Mouse (Mus musculus): Measurements from ENCODE around the gene Slc9a9. TPM values are rescaled to one million over a fixed set of nuclear protein-coding genes. Genes with fewer than 3 reads are reported as not detected.

Gene Slc9a9
- polyA plus RNA-seq, 1 experiment from 2014 or later: 4.4 TPM

DNA sequence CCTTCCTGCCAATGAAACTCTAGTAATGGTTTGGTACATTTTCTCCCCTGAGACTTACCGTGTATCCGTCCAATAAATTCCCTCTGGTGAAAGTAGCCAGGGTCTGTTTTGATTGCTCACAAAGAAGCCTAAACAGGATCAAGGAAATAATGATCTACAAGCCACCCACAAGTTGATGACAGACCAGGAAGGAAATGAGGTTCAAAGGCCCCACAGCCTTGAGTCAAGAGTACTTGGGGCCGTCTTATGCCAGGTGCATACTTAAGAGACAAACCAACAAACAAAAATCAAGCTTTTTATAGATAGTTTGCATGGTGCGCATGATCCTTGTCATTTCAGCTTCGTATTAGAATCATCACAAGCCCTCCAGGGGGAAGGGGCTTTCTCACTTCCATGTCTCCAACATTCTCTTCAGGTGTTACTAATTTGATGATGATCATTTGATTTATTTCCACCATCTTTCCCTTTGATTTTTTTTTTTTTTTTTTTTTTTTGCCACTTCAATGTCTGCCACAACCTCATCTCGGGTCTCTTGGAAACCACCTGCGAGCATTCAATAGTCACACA is 275.9 kb downstream of the Slc9a9 start:
- Histone ChIP-seq H3K4me2 (replicated peaks; ENCODE audit: low read depth, low read length) (no peak overlapping the region), H3K4me1 (ENCODE audit: control insufficient read depth, insufficient read depth, low read length) (no peaks in the 10 kb centered on the region), H3K27ac (ENCODE audit: low read depth, low read length) (no peak overlapping the region), H3K4me3 (ENCODE audit: low read length) (no peak overlapping the region), H3K9ac (ENCODE audit: low read depth, low read length) (no peak overlapping the region), H3K27me3 (ENCODE audit: control insufficient read depth, insufficient read depth, low read length) (no peaks in the 10 kb centered on the region), H3K9me3 (ENCODE audit: control insufficient read depth, low read length) (no peaks in the 10 kb centered on the region), H3K36me3 (ENCODE audit: control insufficient read depth, insufficient read depth, low read length) (no peaks in the 10 kb centered on the region)
- ATAC-seq (ENCODE audit: low FRiP score, low TSS enrichment): no peak
- WGBS: 75% methylated on average over 7 of the region's 7 CpGs

DNA sequence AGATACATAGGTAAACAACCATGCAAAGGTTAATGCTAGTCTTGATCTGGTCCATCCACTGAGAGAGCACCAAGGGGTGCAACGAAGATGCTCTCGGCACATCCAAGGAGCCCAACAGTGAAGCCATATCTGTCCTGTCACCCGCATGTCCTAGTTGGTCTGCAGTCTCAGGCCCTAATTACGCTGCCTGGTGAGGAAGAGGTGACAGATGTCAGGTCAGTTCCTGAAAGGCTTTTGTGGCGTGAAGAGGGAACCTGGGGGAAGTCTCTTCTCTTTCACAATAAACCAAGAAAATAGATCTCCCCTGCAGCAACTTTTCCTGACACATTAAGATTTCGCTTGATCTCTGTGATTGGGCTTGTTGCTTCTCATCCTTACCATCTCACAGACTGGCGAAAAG is 277.5 kb downstream of the Slc9a9 start:
- no peak overlapping the region for H3K9ac ChIP-seq (ENCODE audit: low read depth, low read length)
- H3K27me3 ChIP-seq (ENCODE audit: control insufficient read depth, insufficient read depth, low read length): no peaks in the 10 kb centered on the region
- no peak for ATAC-seq (ENCODE audit: low FRiP score, low TSS enrichment)
- no peaks in the 10 kb centered on the region for H3K4me1 ChIP-seq (ENCODE audit: control insufficient read depth, insufficient read depth, low read length)
- no peaks in the 10 kb centered on the region for H3K36me3 ChIP-seq (ENCODE audit: control insufficient read depth, insufficient read depth, low read length)
- H3K27ac ChIP-seq (ENCODE audit: low read depth, low read length): no peak overlapping the region
- no peak overlapping the region for H3K4me3 ChIP-seq (ENCODE audit: low read length)
- WGBS: 79% methylated on average over 7 of the region's 7 CpGs
- H3K4me2 ChIP-seq (replicated peaks; ENCODE audit: low read depth, low read length): no peak overlapping the region
- 0 out of 2 replicates have a peak, but pooled peaks cover 3% of the 10 kb centered on the region for H3K9me3 ChIP-seq (ENCODE audit: control insufficient read depth, low read length)

DNA sequence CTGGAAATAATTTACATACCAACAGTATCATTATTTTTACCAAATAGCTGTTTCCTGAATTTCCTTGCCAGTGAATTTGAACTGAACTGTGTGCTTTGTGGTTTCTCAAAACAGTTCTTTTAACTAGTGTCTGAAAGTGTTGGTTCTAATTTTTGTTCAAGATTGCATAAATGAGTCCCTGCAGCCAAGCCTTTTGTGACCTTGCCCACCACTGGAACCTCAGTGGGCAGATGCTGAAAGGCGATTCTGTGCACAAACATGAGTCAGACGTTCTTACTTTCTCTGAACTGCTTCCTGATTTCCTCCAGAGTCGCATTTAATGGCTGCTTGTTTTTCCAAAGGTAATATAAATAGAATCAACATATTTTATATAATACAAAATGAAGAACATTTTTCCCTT is 281.0 kb downstream of the Slc9a9 start:
- Histone ChIP-seq H3K27me3 (ENCODE audit: control insufficient read depth, insufficient read depth, low read length) (no peaks in the 10 kb centered on the region), H3K9ac (ENCODE audit: low read depth, low read length) (no peak overlapping the region), H3K27ac (ENCODE audit: low read depth, low read length) (no peak overlapping the region), H3K4me2 (replicated peaks; ENCODE audit: low read depth, low read length) (no peak overlapping the region), H3K9me3 (ENCODE audit: control insufficient read depth, low read length) (0 out of 2 replicates have a peak, but pooled peaks cover 3% of the 10 kb centered on the region), H3K36me3 (ENCODE audit: control insufficient read depth, insufficient read depth, low read length) (no peaks in the 10 kb centered on the region), H3K4me3 (ENCODE audit: low read length) (no peak overlapping the region), H3K4me1 (ENCODE audit: control insufficient read depth, insufficient read depth, low read length) (no peaks in the 10 kb centered on the region)
- ATAC-seq (ENCODE audit: low FRiP score, low TSS enrichment): no peak
- WGBS: 42% methylated on average over 3 of the region's 3 CpGs

DNA sequence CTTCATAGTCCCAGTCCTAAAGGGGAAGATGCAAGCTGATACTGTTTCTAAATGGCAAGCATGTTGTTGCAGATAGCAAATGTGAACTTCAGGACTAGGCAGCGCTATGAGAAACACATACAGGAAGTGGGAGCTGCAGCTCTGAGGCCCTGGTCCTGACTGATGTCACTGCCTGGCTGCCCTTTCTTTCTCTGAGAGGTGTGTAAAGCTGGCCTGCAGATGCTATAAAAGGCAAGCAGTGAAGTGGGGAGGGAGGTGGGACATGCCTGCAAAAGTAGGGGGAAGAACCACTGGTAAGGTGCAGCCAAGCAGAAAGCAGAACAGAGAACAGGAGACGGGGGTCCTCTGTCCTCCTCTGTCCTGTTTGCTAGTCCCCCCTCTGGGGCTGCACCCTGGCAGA is 285.9 kb downstream of the Slc9a9 start:
- Histone ChIP-seq H3K9me3 (ENCODE audit: control insufficient read depth, low read length) (0 out of 2 replicates have a peak, but pooled peaks cover 3% of the 10 kb centered on the region), H3K4me2 (replicated peaks; ENCODE audit: low read depth, low read length) (no peak overlapping the region), H3K36me3 (ENCODE audit: control insufficient read depth, insufficient read depth, low read length) (no peaks in the 10 kb centered on the region), H3K4me1 (ENCODE audit: control insufficient read depth, insufficient read depth, low read length) (no peaks in the 10 kb centered on the region), H3K27ac (ENCODE audit: low read depth, low read length) (no peak overlapping the region), H3K27me3 (ENCODE audit: control insufficient read depth, insufficient read depth, low read length) (no peaks in the 10 kb centered on the region), H3K9ac (ENCODE audit: low read depth, low read length) (no peak overlapping the region), H3K4me3 (ENCODE audit: low read length) (no peak overlapping the region)
- no peak for ATAC-seq (ENCODE audit: low FRiP score, low TSS enrichment)
- WGBS: 11% methylated on average over 2 of the region's 2 CpGs

DNA sequence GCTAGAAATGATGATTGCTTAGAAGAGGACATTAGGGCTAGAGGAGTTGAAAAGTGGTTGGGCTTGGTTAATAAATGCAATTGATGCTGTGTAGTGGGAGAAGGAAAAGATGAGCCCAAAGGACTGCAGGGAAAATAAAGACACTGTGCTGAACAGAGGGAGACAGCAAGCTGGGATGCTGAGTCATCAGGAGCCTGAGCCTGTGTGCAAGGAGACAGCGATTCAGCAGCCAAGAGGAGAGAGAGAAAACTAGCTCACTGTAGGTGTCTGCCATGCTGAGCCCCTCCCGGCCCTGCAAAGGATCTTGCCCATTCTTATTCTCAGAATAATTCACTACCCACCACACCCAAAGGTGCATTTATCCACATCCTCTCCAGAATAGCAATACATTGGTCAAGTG is 288.7 kb downstream of the Slc9a9 start:
- ATAC-seq (ENCODE audit: low FRiP score, low TSS enrichment): no peak
- Histone ChIP-seq H3K27ac (ENCODE audit: low read depth, low read length) (no peak overlapping the region), H3K9ac (ENCODE audit: low read depth, low read length) (no peak overlapping the region), H3K9me3 (ENCODE audit: control insufficient read depth, low read length) (no peaks in the 10 kb centered on the region), H3K36me3 (ENCODE audit: control insufficient read depth, insufficient read depth, low read length) (no peaks in the 10 kb centered on the region), H3K27me3 (ENCODE audit: control insufficient read depth, insufficient read depth, low read length) (no peaks in the 10 kb centered on the region), H3K4me1 (ENCODE audit: control insufficient read depth, insufficient read depth, low read length) (no peaks in the 10 kb centered on the region), H3K4me3 (ENCODE audit: low read length) (no peak overlapping the region), H3K4me2 (replicated peaks; ENCODE audit: low read depth, low read length) (no peak overlapping the region)
- 69% methylated on average over 2 of the region's 2 CpGs for WGBS

DNA sequence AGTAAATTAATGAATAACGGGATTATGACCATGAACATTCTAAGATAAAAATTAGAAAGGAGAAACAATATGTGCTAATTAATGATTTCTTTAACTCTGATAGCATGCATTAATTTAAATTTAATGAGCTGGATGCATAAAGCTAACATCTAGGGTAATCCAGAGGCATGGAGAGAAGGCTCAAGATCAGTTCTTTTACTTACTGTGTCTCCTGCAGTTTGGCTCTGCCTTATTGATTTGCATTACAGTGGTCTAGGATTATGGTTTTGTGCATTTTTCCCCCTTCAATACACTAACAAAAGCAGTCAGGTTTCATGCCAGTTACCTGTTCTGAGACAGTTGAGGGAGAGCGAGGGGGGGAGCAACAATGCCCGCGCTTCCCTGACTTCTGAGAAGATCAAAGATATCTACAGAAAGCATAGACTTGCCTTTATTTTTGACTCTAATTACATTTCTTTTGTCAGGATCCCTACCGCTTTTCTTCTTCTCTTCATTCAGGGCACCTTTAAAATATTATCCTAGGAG is 298.9 kb downstream of the Slc9a9 start:
- 87% methylated on average over 5 of the region's 5 CpGs for WGBS
- H3K9me3 ChIP-seq (ENCODE audit: control insufficient read depth, low read length): no peaks in the 10 kb centered on the region

DNA sequence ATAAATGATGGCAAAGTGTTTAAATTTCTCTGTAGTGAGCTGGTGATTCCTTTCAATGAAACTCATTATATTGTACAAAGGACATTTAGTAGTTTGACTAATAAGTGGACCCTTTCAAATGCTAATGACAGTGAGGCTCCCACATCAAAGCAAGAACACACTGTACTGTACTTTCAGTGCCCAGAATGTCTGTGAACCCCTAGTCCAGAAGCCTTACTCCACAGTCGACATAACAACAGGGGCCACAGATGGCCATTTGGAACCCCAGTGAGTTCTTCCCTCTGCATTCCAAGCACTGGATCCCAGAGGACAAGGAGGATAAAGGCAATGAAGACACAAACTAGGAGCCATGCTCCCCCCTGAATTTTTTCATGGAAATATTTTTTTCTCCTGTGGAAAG is 299.4 kb downstream of the Slc9a9 start:
- Histone ChIP-seq H3K4me2 (replicated peaks; ENCODE audit: low read depth, low read length) (no peak overlapping the region), H3K4me3 (ENCODE audit: low read length) (no peak overlapping the region), H3K9me3 (ENCODE audit: control insufficient read depth, low read length) (no peaks in the 10 kb centered on the region), H3K27me3 (ENCODE audit: control insufficient read depth, insufficient read depth, low read length) (no peaks in the 10 kb centered on the region), H3K27ac (ENCODE audit: low read depth, low read length) (no peak overlapping the region), H3K9ac (ENCODE audit: low read depth, low read length) (no peak overlapping the region), H3K36me3 (ENCODE audit: control insufficient read depth, insufficient read depth, low read length) (no peaks in the 10 kb centered on the region), H3K4me1 (ENCODE audit: control insufficient read depth, insufficient read depth, low read length) (no peaks in the 10 kb centered on the region)
- 75% methylated on average over 1 of the region's 1 CpGs for WGBS
- ATAC-seq (ENCODE audit: low FRiP score, low TSS enrichment): no peak

More for the DNA sequence above, 298.9 kb downstream of the Slc9a9 start:
- no peak overlapping the region for H3K9ac ChIP-seq (ENCODE audit: low read depth, low read length)
- no peak overlapping the region for H3K4me3 ChIP-seq (ENCODE audit: low read length)
- H3K36me3 ChIP-seq (ENCODE audit: control insufficient read depth, insufficient read depth, low read length): no peaks in the 10 kb centered on the region
- H3K27me3 ChIP-seq (ENCODE audit: control insufficient read depth, insufficient read depth, low read length): no peaks in the 10 kb centered on the region
- no peak overlapping the region for H3K4me2 ChIP-seq (replicated peaks; ENCODE audit: low read depth, low read length)
- no peak overlapping the region for H3K27ac ChIP-seq (ENCODE audit: low read depth, low read length)
- no peak for ATAC-seq (ENCODE audit: low FRiP score, low TSS enrichment)
- no peaks in the 10 kb centered on the region for H3K4me1 ChIP-seq (ENCODE audit: control insufficient read depth, insufficient read depth, low read length)

DNA sequence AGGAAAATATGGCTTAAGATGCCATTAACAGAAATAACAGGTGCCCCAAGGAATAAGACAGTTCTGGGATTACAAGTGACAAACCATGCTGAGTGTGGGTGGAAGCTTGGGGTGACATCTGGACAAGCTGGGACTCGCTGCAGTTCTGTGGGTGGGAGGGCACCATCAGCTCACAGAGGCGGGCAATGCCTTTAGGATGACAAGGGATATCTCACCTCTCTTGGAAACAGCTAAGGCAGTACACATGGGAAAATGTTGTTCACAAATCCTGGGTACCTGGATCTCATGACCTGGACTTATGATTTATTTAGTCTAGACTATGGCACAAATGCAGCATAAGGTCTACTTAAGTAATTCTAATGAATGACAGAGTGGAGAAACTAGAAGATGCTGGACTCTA is 302.3 kb downstream of the Slc9a9 start:
- H3K9ac ChIP-seq (ENCODE audit: low read depth, low read length): no peak overlapping the region
- no peaks in the 10 kb centered on the region for H3K27me3 ChIP-seq (ENCODE audit: control insufficient read depth, insufficient read depth, low read length)
- no peaks in the 10 kb centered on the region for H3K4me1 ChIP-seq (ENCODE audit: control insufficient read depth, insufficient read depth, low read length)
- H3K4me3 ChIP-seq (ENCODE audit: low read length): no peak overlapping the region
- no peak for ATAC-seq (ENCODE audit: low FRiP score, low TSS enrichment)
- H3K36me3 ChIP-seq (ENCODE audit: control insufficient read depth, insufficient read depth, low read length): no peaks in the 10 kb centered on the region
- no peaks in the 10 kb centered on the region for H3K9me3 ChIP-seq (ENCODE audit: control insufficient read depth, low read length)
- no peak overlapping the region for H3K27ac ChIP-seq (ENCODE audit: low read depth, low read length)
- WGBS: 68% methylated on average over 2 of the region's 2 CpGs
- no peak overlapping the region for H3K4me2 ChIP-seq (replicated peaks; ENCODE audit: low read depth, low read length)

DNA sequence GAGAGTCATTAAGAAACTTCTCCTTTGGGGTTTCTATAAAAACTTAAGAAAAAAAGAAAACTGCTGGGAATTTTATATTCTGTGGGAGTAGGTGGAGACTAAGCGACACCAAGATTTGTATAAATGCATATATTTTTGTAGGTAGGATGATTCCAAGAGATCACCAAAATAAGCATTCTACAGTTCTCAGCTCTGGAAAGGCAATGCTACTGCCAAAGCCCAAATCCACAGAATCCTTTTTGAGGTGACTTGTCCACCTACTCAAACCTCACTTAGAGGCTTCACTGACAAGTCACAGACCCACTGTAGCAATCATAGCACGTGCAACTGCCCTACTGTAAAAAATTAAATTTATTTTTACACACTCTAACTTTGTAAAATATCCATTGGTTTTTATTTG is 303.0 kb downstream of the Slc9a9 start:
- no peak overlapping the region for H3K4me2 ChIP-seq (replicated peaks; ENCODE audit: low read depth, low read length)
- H3K4me3 ChIP-seq (ENCODE audit: low read length): no peak overlapping the region
- H3K4me1 ChIP-seq (ENCODE audit: control insufficient read depth, insufficient read depth, low read length): no peaks in the 10 kb centered on the region
- WGBS: 94% methylated on average over 2 of the region's 2 CpGs
- no peak for ATAC-seq (ENCODE audit: low FRiP score, low TSS enrichment)
- H3K27ac ChIP-seq (ENCODE audit: low read depth, low read length): no peak overlapping the region
- no peaks in the 10 kb centered on the region for H3K36me3 ChIP-seq (ENCODE audit: control insufficient read depth, insufficient read depth, low read length)
- no peaks in the 10 kb centered on the region for H3K9me3 ChIP-seq (ENCODE audit: control insufficient read depth, low read length)
- no peaks in the 10 kb centered on the region for H3K27me3 ChIP-seq (ENCODE audit: control insufficient read depth, insufficient read depth, low read length)
- no peak overlapping the region for H3K9ac ChIP-seq (ENCODE audit: low read depth, low read length)

Data from kidney, embryonic 14.5 days (tissue).